7 mouse cellular contexts compared by ENCODE assay signal in genomic region chr6:145115476-145116097, GRCm38 (mm10). TPM values are rescaled to one million over a fixed set of nuclear protein-coding genes. Genes with fewer than 3 reads are reported as not detected.
DNase-seq lines count a peak whose midpoint lies in the region; ATAC-seq lines count a peak whose summit lies in the region.

Gene Lrmp, plus strand, starts transcription at chr6:145115653.

- peak; percentile 71 to 92 for ATAC-seq in hematopoietic stem cell, adult 5-6 weeks (replicated peaks in 1 of 2; ENCODE audit: insufficient read depth in 1 of 2, low FRiP score in 2 of 2, low TSS enrichment in 1 of 2, low read depth in 1 of 2, poor library complexity in 2 of 2, severe bottlenecking in 2 of 2)
- ATAC-seq in megakaryocyte, adult 5-6 weeks (ENCODE audit: poor library complexity, severe bottlenecking) = peak; percentile 94

- DNase-seq in A20 (ENCODE audit: low read depth, low spot score) = peak; percentile 77
- DNase-seq in CD4-positive, CD25-positive, alpha-beta regulatory T cell, adult 2 months (ENCODE audit: low read depth, low spot score) = peak; percentile 77
- DNase-seq in cerebellum, adult 11 months = no peak
- DNase-seq in cerebellum, adult 8-10 months = no peak
- no peak for DNase-seq in adrenal gland, postnatal 36 days

RNA-seq across cellular contexts. Expression of gene Lrmp, which starts in this region (rescaled TPM):
- total RNA-seq in hematopoietic stem cell, adult 5-6 weeks (2017) = 102 and 122 TPM in 2 replicates
- total RNA-seq in megakaryocyte, adult 5-6 weeks (2015) = 41.7 and 44.5 TPM in 2 replicates
- 87.5 and 92.7 TPM in 2 replicates for total RNA-seq in megakaryocyte, adult 5-6 weeks (2017)
- 1 to 10 TPM; 1.9 to 2.2 TPM for total RNA-seq in adrenal gland, postnatal 36 days (2021)

Comparison
In these comparisons a context has a peak if more than half of its experiments do, and no peak if none do; other contexts are left out.
1. RNA of gene Lrmp (total RNA-seq): 102 to 122 TPM in hematopoietic stem cell, adult 5-6 weeks and 41.7 to 92.7 TPM in megakaryocyte, adult 5-6 weeks; 1.9 to 2.2 TPM in adrenal gland, postnatal 36 days; every median in the first group is over 10 times any median in the second.
2. DNase-seq: peak in A20 (single experiment) and CD4-positive, CD25-positive, alpha-beta regulatory T cell, adult 2 months (single experiment); none in cerebellum, adult 11 months (single experiment), cerebellum, adult 8-10 months (single experiment) and adrenal gland, postnatal 36 days (0 of 2).